Mouse (Mus musculus): Measurements from ENCODE around the gene Gm20825.
"Not testable (repeated sequence)": the region's sequence is repeated elsewhere in the genome, so short reads cannot be mapped to it uniquely, and the experiment has no call there.

The Gm20825 gene

DNA sequence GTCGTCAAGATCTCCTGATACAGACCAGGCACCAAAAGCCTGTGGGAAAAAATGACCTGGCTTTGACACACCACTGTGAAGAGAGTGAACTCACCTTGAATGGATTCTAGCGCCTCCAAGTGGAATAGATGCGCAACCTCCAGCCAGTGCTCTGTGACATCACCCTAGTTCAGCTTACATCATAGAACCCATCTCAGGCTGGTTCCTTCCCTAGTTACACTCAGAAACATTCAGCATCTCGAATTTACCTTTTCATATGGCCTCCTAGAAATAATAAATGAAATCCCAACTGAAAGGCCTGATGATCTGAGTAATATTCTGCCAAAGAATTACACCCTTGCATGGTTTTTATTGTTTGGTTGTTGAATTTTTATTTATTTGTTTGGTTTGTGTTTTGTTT, at the start of gene Gm20825:
Gm20825 (minus strand) TSS at position 101 of the 400 bp plus-strand sequence.
- not testable (repeated sequence) for DNase-seq

All from layer of hippocampus, adult 9-11 months (tissue).